Mouse (Mus musculus) kidney, adult 11 months (tissue): ENCODE data around the gene Mief1.

ENCODE experiments used
- DNase-seq: peaks from one replicate; pipeline ENCODE4 v3.0.0; 2022

Mief1 gene

DNA sequence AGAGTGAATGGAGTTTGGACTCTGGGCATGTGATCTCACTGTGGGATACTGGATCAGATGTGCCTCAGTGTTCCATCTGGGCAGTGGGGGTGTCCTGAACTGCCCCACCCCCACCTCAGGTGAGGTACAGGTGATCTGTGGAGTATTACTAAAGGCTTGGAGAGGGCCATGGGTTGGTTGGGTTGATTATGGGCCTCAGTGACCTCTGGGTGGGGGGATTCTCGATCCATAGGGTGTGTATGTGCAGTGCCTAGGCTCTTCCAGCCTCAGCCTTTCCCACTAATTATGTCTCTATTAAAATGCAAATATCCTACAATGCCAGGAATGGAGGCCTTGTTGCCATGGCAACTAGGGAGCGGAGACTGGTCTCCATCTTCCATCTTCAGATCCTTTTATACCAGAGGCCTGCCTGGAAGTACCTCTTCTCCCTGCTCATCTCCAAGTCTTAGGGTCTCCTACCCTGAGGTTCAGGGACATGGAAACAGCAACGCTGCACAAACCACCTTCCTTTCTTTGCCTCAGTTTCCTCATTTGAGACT lies 38.1 kb downstream of the Mief1 start:
- DNase-seq, result no peak

DNA sequence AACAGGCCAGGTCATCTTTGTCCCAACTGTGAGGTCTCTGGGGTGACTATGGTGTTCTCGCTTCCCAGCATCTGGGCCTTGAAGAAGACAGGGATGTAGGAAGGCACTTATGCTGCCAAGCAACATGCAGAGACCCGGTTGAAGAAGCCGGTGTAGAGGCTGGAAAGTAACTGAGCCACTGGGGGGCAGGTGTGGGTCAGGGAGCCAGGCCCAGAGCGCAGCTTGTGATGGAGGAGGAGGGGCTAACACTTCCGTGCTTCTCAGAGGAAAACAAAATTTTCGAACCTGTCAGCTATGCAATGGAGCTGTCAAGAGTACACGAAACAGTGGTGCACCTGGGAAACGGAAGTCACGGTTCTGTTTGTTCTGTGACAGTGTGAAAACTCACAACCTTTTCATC lies 43.3 kb downstream of the Mief1 start:
- no peak for DNase-seq

DNA sequence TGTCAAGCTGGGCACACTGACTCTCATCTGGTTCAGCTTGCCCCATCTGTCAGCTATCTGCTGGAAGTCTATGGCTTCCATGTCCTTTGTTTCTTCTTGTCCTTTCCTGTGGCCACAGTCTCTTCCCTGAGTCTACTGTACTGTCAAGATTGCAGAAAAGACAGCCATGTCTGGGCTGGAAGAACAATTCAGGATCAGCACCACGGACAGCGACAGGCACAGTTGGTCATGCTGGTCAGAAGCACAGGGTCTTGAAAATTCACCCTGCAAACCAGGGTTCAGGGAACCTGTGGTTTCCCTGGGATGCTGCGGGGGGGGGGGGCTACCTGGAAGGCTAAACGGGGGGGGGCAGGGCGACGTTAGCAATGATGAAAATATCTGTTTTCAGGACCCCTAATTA lies 43.8 kb downstream of the Mief1 start:
- DNase-seq, result no peak

DNA sequence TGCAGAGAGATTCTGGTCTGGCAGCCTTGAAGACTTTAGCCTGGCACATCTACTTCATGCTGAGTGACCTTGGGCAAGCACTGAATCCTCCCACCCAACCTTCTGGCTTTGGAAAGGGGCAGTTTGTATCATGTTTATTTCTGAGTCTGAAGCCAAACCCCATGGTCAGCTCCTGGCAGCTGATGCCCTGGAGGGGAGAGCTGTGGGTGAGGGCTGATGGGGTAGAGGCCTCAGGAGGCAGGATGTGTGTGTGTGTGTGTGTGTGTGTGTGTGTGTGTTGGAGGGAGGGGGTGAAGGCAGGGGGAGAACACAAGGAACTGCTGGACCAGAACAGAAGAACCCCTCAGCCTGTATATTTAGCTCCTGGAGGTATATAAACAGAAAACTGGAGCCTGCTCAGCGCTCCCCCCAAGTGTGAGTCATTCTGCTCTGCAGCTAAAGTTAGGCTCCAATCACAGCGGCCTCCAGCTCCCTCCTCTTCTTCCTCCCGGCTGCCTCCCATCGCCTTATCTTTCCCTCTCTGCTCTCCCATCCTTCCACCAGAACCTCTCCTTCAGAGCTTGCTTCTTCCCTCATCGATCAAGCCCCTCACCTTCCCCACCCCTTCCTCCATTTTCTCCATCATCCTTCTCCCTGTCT lies 44.4 kb downstream of the Mief1 start:
- no peak for DNase-seq

DNA sequence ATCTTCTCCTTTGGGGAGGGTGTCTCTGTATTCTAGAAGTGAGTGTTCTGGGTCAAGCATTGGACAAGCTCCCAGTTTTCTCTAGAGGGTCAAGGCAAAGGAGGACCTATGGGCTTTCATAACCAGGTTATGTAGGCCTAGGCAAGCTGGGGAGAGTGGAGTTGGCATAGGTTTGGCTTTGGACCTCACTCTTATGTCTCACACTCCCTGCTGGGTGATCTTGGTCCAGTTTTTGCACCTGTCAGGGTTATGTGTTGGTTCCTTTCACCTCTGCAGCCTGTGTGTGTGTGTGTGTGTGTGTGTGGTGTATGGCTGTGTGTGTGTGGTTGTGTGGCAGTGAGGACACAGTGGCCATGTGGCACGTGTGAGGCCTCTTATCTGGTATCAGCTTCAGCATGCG lies 45.2 kb downstream of the Mief1 start:
- no peak for DNase-seq

DNA sequence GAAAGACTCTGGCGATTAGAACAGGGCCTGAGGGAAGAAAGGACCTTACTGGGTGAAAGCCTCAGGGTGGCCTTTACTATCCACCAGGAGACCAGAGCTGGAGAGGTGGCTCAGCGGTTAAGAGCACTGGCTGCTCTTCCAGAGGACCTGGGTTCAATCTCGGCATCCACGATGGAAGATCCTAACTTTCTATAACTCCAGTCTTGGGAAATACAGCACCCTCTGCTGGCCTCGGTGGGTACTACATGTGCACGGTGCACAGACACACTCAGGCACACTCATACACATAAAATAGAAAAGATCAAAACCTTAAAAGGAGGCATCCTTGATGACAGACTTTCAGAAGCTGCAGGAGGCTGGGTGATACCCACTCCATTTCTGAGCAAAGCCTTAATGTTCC lies 46.8 kb downstream of the Mief1 start:
- DNase-seq, result no peak

DNA sequence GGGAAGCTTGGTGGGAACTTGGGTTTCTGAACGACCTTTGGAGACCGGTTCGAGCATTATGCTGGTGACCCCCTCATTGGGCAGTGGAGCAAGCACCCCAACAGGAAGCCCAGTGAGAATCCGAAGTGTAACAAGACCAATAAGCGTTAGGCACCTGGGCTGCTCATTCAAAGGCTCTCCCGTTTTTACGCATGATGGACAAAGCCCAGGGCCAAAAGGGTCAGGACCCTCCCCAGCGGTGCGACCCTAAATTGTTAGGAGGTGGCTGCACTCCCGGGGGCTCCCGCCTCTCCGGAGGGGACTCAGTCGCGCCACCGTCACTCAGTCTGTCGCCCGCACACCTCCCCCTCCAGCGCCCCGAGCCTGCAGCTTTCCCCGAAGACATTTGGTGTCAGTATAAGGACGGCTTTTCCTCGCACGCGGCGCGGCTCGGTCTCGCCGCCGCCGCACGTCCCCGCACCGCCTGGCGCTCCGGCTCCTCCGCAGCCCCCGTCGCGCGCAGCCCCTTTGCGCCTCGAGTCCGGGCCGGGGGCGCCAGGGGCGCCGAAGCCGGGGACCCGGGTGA lies 53.1 kb downstream of the Mief1 start, which contains the start of gene Cacna1i:
Gene Cacna1i, plus strand, starts transcription at position 388 of the 565 bp plus-strand sequence.
- DNase-seq, result no peak

DNA sequence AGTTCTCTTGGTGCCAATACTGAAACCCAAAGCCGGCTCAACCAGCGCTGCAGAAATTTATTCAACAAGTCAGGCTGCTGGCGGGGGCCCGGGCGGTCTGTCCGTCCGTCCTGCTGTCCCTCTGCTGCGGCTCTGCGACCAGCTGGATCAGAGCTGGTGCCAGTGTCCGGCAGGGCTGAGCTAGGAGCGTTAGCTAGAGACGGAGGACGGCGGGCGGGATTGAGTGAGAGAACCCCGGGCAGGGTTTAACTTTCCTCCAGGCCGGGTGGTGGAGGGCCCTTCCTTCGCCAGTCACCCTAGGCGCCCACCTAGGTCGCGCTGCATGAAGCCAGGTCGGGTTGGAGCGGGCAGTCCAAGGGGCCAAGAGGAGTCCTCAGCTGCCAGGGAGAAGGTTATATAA lies 54.2 kb downstream of the Mief1 start:
- no peak for DNase-seq

DNA sequence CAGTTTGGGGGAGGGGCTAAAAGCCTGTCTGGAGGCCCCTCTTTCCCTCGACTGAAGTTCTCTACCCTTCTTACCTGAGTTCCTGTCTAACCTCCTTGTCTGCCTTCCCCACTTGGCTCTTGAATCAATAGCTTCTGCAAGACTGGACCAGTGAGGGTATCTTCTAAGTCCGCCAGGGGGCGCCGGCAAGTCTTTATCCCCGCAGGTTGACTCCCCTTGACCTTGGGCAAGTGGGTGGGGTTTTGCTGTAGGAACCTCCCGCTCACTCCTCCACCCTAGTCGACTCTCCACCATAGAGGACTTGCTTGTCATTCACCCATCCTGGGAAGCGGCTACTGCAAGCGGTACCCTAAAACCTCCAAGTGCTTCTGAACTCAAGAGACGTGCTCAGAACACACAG lies 55.6 kb downstream of the Mief1 start:
- peak; percentile 59 for DNase-seq

DNA sequence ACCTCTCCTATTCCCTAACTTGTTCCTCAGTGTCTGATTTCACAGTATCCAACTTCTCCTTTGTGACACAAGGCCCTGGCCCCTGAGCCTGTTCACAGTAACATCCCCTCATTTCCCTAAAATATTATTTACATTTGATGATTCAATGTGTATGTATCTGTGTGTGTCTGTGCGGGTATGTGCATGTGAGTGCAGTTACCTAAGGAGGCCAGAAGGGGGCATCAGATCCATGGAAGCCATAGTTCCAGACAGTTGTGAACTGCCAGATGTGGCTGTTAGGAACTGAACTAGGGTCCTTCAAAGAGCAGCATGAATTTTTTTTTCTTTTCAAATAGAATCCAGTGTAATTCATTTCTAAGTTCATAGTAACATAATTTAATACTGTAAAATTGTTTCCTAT lies 63.3 kb downstream of the Mief1 start:
- DNase-seq, result no peak
